Mouse (Mus musculus) urinary bladder, adult 2 months (tissue): ENCODE data around the gene Fcgr1. TPM values are rescaled to one million over a fixed set of nuclear protein-coding genes. Genes with fewer than 3 reads are reported as not detected.
"Not testable (repeated sequence)": the region's sequence is repeated elsewhere in the genome, so short reads cannot be mapped to it uniquely, and the experiment has no call there.

Source experiments
- DNase-seq: peaks from one replicate; pipeline ENCODE4 v3.0.0; 2022; ENCODE audit warnings: low spot score
- polyA plus RNA-seq: library from polyadenylated mRNA; depleted of rRNA; stranded (reverse); fragments of >200 nt; gene quantifications from 2 replicates; pipeline ENCODE4 v1.2.3, GENCODE M21; 2012

The Fcgr1 gene
- polyA plus RNA-seq, 1 experiment: 4.9 TPM

GRCm38 (mm10) chr3:96273591-96274465, 19.9 kb downstream of the Fcgr1 start:
- DNase-seq: no peak

GRCm38 (mm10) chr3:96269511-96270474, 24.0 kb downstream of the Fcgr1 start, which contains the start of gene Hist2h2bb:
Hist2h2bb (plus strand) TSS chr3:96269752.
- DNase-seq: peak; percentile 76

GRCm38 (mm10) chr3:96268776-96269378, 24.9 kb downstream of the Fcgr1 start:
- DNase-seq: not testable (repeated sequence)

GRCm38 (mm10) chr3:96268051-96268775, 25.6 kb downstream of the Fcgr1 start, which contains the start of gene Hist2h3b:
Hist2h3b (plus strand) TSS chr3:96268654.
- DNase-seq: peak; percentile 71

- DNase-seq: no peak
These were observed 26.2 kb downstream of the Fcgr1 start for GRCm38 (mm10) chr3:96267541-96267940.

- DNase-seq: no peak
These were observed 27.5 kb downstream of the Fcgr1 start for GRCm38 (mm10) chr3:96266132-96266710.

GRCm38 (mm10) chr3:96264404-96264949, 29.3 kb downstream of the Fcgr1 start:
- DNase-seq: no peak

GRCm38 (mm10) chr3:96263558-96264403, 30.0 kb downstream of the Fcgr1 start:
- peak; percentile 42 for DNase-seq

- peak; percentile 88 for DNase-seq
These were observed 30.7 kb downstream of the Fcgr1 start, which contains the start of gene Hist2h4 for GRCm38 (mm10) chr3:96262979-96263550. Hist2h4 (minus strand) TSS chr3:96263311.

GRCm38 (mm10) chr3:96262216-96262875, 31.4 kb downstream of the Fcgr1 start:
- peak; percentile 68 for DNase-seq

GRCm38 (mm10) chr3:96261623-96262022, 32.1 kb downstream of the Fcgr1 start:
- no peak for DNase-seq

- DNase-seq: no peak
These were observed 33.5 kb downstream of the Fcgr1 start for GRCm38 (mm10) chr3:96260220-96260619.

GRCm38 (mm10) chr3:96257190-96257589, 36.6 kb downstream of the Fcgr1 start:
- DNase-seq: no peak

GRCm38 (mm10) chr3:96255926-96256593, 37.7 kb downstream of the Fcgr1 start:
- DNase-seq: no peak

- DNase-seq: no peak
These were observed 39.0 kb downstream of the Fcgr1 start for GRCm38 (mm10) chr3:96254683-96255355.

GRCm38 (mm10) chr3:96251787-96252186, 42.0 kb downstream of the Fcgr1 start:
- no peak for DNase-seq

GRCm38 (mm10) chr3:96250890-96251289, 42.9 kb downstream of the Fcgr1 start:
- DNase-seq: no peak
